Mouse (Mus musculus): ENCODE measurements at regions not wholly inside any gene's neighbourhood (a gene's known extent, or its start where the extent isn't known, plus 50 kb on each side); places are given as distances from the start of the nearest gene placed in this dataset.

GRCm38 (mm10) chr16:13049321-13049720 lies 60.2 kb upstream of the Ercc4 start:
- DNase-seq: no peak

- DNase-seq: no peak
Observed at GRCm38 (mm10) chr16:13050225-13050892, 59.1 kb upstream of the Ercc4 start.

- peak; percentile 12 for DNase-seq
Observed at GRCm38 (mm10) chr16:13054956-13055355, 54.5 kb upstream of the Ercc4 start.

All from kidney, postnatal 10 days (tissue).